Mouse (Mus musculus) induced T-regulatory cell, adult 2 months (primary cell): ENCODE measurements around the gene Tshz3.

Source experiments
- DNase-seq: peaks from one replicate; pipeline ENCODE4 v3.0.0-alpha.2; 2012; ENCODE audit warnings: low read depth

The Tshz3 gene

DNA sequence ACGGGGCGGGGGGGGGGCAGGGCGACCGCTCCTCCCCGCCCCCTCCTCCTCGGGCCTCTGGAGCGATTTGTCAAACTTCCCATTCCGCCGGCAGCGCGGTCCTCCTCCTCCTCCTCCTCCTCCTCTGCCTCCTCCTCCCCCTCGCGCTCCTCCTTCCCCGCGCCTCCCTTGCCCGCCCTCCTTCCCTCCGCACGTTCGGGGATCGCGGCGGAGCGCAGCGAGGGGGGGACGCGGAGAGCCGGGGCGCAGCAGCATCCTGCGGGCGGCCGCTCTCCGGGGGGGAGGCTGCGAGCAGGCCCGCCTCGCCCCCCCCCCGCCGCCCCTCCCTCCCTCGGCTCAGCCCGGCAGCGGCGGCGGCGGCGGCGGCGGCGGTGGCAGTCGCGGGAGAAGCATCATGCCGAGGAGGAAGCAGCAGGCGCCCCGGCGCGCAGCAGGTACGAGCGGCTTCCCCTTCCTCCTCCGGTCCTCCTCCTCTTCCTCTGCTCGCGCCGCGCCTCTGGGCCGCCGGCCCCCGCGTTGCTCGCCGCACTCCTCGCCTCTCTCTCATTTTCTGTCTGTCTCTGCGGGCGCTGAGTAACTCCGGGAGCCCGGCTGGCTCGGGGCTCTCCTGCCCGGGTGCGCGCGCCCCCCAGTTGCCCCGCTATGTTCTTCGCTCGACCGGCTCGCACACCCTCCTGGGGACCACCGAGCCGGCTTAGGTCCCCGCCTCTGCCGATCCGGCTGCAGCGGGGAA, at the start of gene Tshz3:
Gene Tshz3 (plus strand): TSS at position 263 of the 733 bp plus-strand sequence.
- no peak for DNase-seq

DNA sequence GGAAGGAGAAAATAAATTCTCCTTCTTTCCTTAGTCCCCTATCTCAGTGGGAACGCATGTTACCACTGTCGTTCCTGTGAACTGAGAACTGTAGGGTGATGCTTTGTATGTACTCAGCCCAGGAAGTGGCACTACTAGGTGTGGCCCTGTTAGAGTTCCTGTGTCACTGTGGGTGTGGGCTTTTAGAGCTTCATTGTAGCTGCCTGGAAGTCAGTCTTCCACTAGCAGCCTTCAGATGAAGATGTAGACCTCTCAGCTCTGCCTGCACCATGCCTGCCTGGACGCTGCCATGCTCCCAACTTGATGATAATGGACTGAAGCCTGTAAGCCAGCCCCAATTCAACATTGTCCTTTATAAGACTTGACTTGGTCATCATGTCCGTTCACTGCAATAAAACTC, 42.0 kb upstream of the Tshz3 start:
- no peak for DNase-seq

DNA sequence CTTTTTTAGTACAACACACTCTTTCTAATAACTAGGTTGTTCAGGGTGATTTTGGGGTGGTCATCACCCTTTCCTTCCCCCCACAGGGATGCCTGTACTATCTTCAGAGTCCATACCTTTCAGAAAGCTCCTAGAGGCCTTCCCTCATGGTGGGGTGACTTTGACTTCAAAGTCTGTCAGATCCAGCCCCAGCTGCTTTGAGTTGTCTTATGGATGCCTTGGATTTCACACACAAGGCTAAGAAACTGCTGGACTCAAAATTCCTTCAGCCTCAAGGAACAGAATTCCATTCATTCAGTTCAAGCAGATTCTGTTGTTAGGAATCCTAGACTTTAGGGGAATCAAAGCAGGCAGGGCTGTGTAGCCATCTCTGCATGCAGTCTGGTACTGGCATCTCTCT, 41.5 kb upstream of the Tshz3 start:
- no peak for DNase-seq

- DNase-seq = no peak
These were observed 39.6 kb upstream of the Tshz3 start for GRCm38 (mm10) chr7:36658331-36658730.

- no peak for DNase-seq
These were observed 38.7 kb upstream of the Tshz3 start for GRCm38 (mm10) chr7:36659265-36659664.

GRCm38 (mm10) chr7:36660654-36661053, 37.3 kb upstream of the Tshz3 start:
- no peak for DNase-seq

DNA sequence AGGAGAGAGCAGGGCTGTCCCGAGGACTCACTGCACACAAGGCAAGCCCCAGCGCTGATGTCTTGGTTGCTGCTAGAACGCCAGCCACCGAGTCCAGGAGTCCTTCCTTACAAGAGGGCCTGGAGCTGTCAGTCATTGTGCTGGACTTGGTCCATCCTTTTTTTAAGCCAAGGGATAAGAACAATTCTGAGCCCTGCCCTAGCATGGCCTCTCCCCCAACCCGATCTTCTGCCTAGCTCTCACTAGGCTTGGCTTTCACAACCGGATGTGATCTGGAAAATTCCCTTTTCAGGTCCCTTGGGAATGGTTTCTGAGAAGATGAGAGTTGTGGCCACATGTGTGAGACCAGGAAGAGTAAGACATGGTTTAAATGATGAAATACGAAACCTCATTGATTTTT, 34.5 kb upstream of the Tshz3 start:
- DNase-seq = no peak

- DNase-seq = no peak
These were observed 30.2 kb upstream of the Tshz3 start for GRCm38 (mm10) chr7:36667767-36668166.

DNA sequence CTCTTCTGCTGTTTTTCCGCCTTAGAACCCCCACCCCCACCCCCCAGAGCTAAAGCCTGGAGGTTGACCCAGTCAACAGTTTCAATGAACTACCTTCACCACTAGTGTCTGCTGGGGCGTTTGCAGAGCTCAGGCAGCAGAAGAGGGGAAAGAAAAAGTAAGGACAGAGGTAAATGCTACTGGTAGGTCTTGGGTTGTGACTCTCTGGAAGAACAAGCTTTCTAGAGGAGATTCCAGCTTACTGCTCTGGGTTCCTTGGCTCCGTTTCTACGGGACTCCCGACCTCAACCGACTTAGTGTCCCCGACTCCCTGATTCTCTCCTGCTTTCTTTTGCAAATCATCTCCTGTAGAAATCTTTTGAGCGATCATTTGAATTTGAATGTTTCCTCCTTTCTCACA, 19.9 kb upstream of the Tshz3 start:
- no peak for DNase-seq

DNA sequence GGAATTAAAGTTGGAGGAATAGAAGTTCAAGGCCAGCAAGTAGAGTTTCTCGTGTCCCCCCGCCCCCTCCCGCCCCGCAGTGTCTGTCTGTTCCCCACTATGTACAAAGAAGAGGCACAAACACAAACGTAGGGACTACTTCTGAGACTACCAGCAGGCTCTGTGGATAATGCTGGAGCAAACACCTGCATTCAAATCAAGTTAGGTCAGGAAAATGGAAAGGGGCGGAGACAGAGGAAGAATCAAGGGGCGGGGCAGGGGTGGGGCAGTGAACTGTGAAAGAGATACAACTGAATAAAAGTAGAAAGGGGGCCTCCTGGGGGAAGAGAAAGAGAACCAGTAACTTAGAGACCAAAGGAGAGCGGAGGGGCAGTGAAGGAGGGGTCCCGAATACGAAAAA, 19.4 kb upstream of the Tshz3 start:
- DNase-seq = no peak

- DNase-seq = no peak
These were observed 18.8 kb upstream of the Tshz3 start for GRCm38 (mm10) chr7:36679031-36679618.

DNA sequence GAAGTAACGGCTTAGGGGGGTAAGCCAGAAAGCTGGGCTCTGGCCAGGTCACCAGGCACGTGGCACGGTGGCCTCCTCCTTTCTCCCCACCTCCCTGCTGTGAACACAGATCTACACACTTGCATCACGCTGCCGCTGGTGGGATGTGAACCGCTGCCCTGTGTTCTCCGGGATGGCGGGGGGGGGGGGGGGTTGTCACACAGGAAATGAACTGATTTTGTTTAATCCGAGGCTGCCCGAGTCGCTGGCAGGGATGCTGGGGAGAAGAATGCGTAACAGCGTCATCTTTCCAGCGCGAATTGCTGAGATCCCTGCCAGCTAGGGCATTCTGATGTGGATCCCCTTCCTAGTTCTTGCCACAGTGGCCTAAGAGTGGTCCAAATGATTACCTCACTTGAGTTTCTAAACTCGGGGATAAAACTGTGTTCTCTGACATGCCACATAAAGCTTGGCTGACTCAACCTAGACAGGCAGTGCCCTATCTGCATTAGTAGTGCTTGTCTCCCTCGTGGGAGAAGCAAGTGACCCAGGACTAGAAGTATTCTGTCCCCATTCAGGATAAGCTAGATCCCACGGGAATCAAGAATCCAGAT, 18.0 kb upstream of the Tshz3 start:
- DNase-seq = no peak

DNA sequence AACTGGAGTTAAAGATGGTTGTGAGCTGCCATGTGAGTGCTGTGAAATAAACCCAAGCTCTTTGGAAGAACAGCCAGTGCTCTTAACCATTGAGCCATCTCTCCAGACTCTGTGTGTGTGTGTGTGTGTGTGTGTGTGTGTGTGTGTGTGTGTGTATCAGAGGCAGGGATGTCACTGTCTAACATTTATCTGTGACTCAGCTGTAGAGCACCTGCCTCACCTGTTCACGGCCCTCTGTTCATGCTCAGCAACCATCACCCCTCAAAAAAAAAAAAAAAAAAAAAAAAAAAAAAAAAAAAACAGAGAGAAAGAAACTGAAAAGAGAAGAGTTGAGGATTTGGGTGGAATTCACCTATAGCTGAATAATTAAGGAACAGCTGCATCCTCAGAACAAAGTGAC, 10.4 kb upstream of the Tshz3 start:
- DNase-seq = no peak

DNA sequence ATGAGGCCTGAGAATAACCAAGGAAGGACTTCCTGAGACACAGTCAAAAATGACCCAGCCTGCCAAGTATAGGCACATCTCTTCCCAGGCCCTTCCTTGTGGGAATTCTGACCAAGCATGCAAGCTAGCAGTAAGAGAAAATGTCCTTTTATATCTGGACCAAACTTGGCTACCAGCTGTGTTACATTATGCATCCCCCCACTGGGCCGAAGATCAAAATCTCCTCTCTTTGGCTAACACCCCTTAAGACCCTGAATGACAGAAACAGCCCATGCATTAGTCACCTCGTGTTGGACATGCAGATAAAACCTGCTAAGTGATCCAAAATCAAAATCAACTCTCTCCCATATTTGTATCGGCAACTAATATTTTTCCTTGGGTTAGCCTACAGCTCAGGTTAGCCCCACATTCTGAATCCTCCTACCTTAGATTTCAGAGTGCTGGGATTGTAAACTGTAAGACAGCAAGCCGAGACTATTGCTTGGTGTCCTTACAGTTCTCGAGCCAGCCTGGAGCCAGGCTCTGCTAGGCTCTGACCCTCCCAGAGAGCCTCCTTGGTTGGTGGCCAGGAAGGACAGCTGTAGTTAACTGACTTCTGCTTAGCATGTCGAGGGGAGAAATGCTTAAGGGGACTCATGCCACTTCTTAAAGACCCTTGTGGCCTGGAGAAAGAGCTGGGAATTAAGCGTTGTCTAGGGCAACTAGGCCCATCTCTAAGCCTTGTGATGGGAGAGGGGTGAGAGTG, 8.7 kb upstream of the Tshz3 start:
- DNase-seq = no peak

DNA sequence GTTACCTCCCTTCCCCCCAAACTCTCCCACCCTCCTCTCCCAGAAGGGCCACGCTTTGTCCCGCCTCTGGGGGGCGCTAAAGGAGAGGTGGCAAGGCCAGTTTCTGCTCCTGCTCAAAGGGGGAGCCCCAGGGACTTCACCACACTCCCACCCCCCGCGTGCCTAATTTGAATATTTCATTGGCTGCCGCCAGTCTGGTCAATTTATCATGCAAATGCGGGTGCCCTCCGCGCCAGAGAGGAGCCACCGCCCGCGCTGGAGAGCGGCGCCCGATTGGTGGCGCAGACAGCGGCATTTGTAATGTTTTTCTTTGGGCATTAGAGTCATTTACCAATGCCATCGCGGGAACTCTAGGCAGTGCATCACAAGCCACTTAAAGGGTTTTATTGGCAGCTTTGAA, 7.4 kb upstream of the Tshz3 start:
- DNase-seq = no peak

- no peak for DNase-seq
These were observed 6.3 kb upstream of the Tshz3 start for GRCm38 (mm10) chr7:36691617-36692016.

GRCm38 (mm10) chr7:36692381-36692780, 5.5 kb upstream of the Tshz3 start:
- no peak for DNase-seq

GRCm38 (mm10) chr7:36693081-36693480, 4.8 kb upstream of the Tshz3 start:
- DNase-seq = no peak

DNA sequence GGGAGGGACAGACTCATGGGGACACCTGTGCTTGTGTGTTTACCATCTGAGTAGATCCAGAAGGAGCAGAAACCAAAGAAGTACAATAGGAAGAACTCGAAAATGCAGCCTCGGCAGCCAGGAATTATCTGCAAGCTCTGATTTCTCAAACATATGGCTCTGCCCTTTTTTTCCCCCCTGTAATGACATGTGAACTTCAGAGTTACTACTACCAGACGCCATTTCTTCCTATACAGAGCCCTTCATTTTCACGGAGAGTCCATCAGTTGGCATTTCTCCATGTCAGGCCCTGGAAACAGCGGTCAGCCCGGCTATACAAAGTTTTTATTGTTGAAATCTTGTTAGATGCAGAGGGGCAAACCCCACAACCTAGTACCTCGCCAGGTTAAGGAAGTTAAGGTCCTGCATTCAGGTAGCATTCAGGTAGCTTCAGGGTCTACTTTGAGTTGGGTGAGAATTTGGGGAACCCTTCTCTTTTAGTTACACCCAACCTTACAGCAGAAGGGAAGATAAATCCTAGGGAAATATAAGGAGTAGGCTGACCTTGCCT, 3.2 kb upstream of the Tshz3 start:
- no peak for DNase-seq

- no peak for DNase-seq
These were observed 2.6 kb upstream of the Tshz3 start for GRCm38 (mm10) chr7:36695276-36695675.

DNA sequence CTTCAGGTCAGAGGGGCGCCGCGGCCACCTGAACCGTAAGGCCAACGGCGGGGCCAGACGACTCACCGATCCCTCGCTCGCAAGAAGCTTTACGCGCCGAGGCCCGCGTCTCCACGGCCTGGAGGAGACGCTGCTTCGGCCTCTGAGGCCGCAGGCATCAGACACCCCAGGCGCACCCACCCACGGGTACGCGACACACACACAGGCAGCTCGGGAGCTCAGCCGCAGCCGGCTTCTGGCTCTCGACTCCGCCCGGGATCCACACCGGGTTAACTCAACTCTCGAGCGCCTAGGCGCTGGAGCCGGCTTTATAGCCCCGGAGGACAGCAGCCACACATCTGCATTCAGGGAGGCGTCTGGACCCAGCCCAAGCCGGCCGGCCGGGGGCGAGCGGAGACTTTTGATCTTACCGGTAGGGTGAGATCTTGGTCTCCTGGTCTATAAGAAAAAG, 2.1 kb upstream of the Tshz3 start:
- no peak for DNase-seq

DNA sequence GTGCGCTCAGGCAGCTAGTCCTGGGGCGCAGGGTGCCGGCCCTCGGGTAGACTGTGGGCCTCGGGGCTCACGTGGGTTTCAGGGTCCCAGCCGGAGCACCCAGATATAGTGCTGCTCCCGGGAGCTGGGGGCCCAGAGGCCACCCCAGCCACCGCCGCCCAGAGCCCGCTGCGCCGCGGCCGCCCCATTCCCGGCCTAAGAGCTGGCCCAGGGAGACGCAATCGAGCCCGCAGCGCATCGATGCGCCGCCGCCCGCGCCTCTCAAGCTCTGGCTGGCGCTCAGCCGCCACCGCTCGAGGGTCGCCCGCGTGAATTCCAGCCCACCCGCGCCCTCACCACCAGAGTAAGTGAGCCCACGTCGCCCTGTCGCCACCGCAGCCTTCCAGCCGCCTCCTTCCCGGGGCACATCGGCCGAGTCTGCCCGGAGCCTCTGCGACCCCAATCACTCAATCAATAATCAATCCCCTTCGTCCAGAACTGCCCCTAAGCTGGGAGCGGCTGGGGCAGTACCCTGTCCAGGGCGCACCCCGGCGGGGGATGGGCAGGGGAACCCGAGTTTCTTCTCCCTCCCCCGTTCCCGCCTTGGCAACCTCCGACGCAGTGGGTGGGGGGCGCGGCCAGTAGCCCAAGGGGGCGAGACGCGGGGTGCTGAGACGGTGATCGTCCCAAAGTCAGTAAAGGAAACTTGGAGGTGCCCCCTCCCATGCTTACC, 1.4 kb upstream of the Tshz3 start:
- DNase-seq = no peak
